Mouse (Mus musculus): ENCODE results near the gene Gna12. TPM values are rescaled to one million over a fixed set of nuclear protein-coding genes. Genes with fewer than 3 reads are reported as not detected.
A peak's percentile ranks its signal among the peaks of the same experiment; 100 is the strongest.

Gna12 gene
- total RNA-seq, 2 experiments from 2014 or later, result 10.9 to 11.9 TPM

DNA sequence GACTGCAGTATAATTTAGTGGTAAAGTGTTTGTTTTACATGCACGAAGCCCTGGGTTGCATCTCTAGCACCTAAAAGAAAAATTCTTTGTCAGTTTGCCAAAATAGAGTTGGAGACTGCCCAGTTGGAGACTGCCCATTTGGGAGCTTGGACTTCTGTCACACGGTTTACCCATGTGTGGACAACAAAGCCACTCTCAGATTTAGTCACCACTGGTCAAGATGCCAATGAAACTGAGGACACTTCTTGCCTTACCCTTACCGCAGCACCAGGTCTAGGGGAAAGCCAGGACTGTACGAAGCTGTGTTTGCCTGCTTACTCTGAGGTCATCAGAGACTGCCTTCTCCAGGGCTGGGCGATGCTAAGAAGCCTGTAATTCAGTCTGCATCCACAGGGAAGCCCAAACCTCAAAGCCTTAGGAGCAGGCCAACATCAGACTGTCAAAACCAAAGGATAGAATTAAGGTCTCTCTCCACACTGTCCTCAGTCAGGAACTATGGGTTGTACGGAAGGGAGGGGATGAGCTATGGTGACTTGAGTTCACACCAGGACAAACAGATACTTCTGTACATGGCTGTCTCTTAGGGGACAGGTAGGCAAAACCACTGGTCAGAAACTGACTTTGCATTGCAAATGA lies 29.8 kb downstream of the Gna12 start:
- ATAC-seq (replicated peaks; ENCODE audit: low FRiP score, poor library complexity, severe bottlenecking), result no peak

- no peak for ATAC-seq (replicated peaks; ENCODE audit: low FRiP score, poor library complexity, severe bottlenecking)
These were observed 31.0 kb downstream of the Gna12 start for GRCm38 (mm10) chr5:140799190-140799589.

- no peak for ATAC-seq (replicated peaks; ENCODE audit: low FRiP score, poor library complexity, severe bottlenecking)
These were observed 31.5 kb downstream of the Gna12 start for GRCm38 (mm10) chr5:140798775-140799174.

DNA sequence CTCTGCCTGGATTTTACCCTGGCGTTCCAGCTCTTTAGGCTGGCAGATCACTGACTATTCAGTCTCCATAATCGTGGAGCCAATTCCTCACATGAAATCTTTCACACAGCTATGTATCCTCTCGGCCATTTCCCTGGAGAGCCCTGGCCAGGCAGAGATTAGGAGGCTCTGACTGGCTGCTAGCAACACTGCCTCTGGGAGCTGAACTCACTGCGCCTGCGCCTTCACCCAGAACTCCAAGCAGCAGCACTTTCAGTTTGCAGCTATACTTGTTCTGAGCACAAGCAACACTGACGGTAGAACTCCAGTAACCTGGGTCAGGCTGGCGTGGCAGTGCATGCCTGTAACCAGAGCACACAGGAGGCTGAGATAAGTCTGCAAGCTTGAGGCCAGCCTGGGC lies 32.1 kb downstream of the Gna12 start:
- no peak for ATAC-seq (replicated peaks; ENCODE audit: low FRiP score, poor library complexity, severe bottlenecking)

DNA sequence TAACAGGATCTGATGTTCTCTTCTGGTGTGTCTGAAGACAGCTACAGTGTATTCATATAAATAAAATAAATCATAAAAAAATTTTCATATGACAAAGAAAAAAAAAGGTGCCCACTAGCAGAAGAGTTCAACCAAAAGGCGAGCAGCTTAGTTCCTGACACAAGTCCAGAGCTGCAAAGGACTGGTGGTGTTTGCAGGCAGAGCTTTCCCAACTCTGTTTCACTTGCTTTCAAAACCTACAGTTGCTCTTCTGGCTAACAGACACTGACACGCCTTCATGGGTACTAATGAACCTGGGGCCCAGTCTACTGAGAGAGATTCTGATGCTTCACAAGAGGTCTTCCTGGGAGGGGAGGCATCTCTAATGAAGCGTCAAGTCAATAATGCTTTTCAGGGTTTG lies 34.2 kb downstream of the Gna12 start:
- ATAC-seq (replicated peaks; ENCODE audit: low FRiP score, poor library complexity, severe bottlenecking), result no peak

- ATAC-seq (replicated peaks; ENCODE audit: low FRiP score, poor library complexity, severe bottlenecking), result 0 out of 2 replicates have a peak, but pooled peaks have one; percentile 45
These were observed 35.1 kb downstream of the Gna12 start for GRCm38 (mm10) chr5:140795176-140795575.

GRCm38 (mm10) chr5:140794753-140795152 lies 35.5 kb downstream of the Gna12 start:
- ATAC-seq (replicated peaks; ENCODE audit: low FRiP score, poor library complexity, severe bottlenecking), result no peak

DNA sequence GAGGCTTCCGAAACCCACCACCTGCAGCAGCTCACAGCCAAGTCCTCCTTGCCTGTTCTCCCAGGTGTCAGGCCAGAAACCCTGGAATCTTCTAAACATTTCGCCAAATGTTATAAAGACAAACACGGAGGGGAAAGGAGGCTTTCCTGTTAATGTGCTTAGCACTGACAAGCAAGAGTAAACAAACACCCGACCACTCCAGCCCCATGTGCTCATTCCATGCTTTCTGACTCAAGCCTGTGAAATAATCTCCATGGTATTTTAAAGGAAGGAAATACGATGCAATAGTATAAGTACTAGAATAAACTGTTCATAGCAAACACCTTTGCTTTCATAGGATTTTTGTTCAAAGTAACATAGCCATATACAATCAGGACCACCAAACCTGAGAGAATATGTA lies 38.0 kb downstream of the Gna12 start:
- ATAC-seq (replicated peaks; ENCODE audit: low FRiP score, poor library complexity, severe bottlenecking), result no peak

GRCm38 (mm10) chr5:140790937-140791877 lies 39.0 kb downstream of the Gna12 start:
- ATAC-seq (replicated peaks; ENCODE audit: low FRiP score, poor library complexity, severe bottlenecking), result no peak

- no peak for ATAC-seq (replicated peaks; ENCODE audit: low FRiP score, poor library complexity, severe bottlenecking)
These were observed 39.8 kb downstream of the Gna12 start for GRCm38 (mm10) chr5:140790392-140790791.

- no peak for ATAC-seq (replicated peaks; ENCODE audit: low FRiP score, poor library complexity, severe bottlenecking)
These were observed 40.7 kb downstream of the Gna12 start for GRCm38 (mm10) chr5:140789561-140789960.

- ATAC-seq (replicated peaks; ENCODE audit: low FRiP score, poor library complexity, severe bottlenecking), result no peak
These were observed 44.9 kb downstream of the Gna12 start for GRCm38 (mm10) chr5:140785240-140785872.

DNA sequence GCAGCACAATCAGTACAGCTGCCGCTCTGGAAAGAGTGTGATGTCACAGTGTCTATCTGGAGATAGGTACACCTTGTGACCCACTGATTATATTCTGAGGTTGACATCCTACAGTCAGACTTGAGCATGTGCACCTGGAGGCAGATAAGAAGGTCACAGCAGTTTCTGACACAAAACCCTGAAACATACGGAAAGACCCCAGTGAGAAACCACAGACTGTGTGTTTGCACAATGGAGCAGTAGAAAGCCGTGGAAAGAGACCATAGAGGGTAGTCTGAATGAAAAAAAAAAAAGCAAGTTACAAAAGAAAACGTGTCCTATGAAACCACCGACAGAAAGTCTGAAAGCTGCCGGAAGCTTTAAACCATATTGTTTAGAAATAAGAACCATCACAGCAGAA lies 45.9 kb downstream of the Gna12 start:
- no peak for ATAC-seq (replicated peaks; ENCODE audit: low FRiP score, poor library complexity, severe bottlenecking)

GRCm38 (mm10) chr5:140783577-140783976 lies 46.7 kb downstream of the Gna12 start:
- no peak for ATAC-seq (replicated peaks; ENCODE audit: low FRiP score, poor library complexity, severe bottlenecking)

GRCm38 (mm10) chr5:140781886-140782572 lies 48.2 kb downstream of the Gna12 start:
- ATAC-seq (replicated peaks; ENCODE audit: low FRiP score, poor library complexity, severe bottlenecking), result no peak

DNA sequence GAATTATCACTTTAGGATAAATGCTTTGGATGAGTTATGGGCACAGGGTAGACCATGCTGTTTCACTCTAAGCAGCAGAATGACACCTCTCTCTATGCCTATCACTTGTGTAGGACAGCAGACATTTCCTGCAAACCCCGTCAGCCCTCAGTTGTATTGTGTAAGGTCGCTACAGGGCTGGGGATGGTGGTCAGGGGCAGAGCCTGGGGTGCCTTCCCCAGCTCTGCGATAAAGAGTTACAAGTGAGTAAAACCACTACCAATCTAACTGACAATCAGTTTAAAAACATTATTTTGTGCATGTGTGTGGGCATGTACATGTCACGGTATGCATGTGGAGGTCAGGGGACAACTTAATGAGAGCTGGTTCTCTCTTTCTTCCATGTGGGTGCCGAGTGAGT lies 49.1 kb downstream of the Gna12 start:
- no peak for ATAC-seq (replicated peaks; ENCODE audit: low FRiP score, poor library complexity, severe bottlenecking)

DNA sequence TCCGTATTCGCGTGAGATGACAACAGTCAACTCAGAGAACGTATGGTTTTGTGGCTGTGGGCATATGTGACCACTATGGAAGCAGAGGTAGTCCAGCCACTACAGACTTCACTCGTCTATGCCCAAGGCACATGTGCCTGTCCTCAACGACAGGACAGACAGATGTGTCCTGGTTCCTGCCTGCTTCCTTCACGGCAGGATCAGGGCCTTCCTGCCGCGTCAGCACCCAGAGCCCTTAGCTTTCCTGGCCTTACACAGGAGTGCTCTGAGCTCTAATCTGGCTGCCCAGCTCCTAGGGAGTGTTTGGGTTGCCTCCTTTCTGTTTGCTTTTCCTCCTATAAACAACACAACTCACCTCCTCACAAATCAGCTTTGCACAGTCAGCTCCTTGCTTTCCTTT lies 53.3 kb downstream of the Gna12 start:
- no peak for ATAC-seq (replicated peaks; ENCODE audit: low FRiP score, poor library complexity, severe bottlenecking)

GRCm38 (mm10) chr5:140775111-140775510 lies 55.1 kb downstream of the Gna12 start:
- ATAC-seq (replicated peaks; ENCODE audit: low FRiP score, poor library complexity, severe bottlenecking), result no peak

DNA sequence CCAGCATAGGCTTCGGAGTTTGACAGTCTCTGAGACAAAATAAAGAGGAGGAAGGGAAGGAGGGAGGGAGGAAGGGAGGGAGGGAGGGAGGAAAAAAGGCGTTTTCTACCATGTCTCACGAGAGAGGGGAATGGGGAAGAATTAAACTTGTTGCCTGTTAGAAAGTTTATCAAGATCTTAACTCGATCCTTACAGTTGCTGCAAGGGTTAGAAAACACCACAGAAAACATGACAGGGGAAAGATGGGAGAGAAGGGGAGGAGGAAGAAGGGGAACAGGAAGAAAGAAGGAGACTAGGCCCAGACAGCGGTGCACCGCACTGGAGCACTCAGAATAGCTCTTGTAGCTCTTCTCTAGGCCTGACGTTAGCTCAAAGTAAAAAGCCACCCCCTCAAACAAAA lies 58.1 kb downstream of the Gna12 start:
- no peak for ATAC-seq (replicated peaks; ENCODE audit: low FRiP score, poor library complexity, severe bottlenecking)

GRCm38 (mm10) chr5:140771612-140772011 lies 58.6 kb downstream of the Gna12 start:
- no peak for ATAC-seq (replicated peaks; ENCODE audit: low FRiP score, poor library complexity, severe bottlenecking)

Data from erythroid progenitor cell, adult 5-6 weeks (primary cell).